Mouse (Mus musculus): ENCODE data around the gene Map4k2. TPM values are rescaled to one million over a fixed set of nuclear protein-coding genes. Genes with fewer than 3 reads are reported as not detected.

Map4k2 gene
- polyA plus RNA-seq, 3 experiments from 2014 or later: 68.4 to 105 (median 88.5) TPM

GRCm38 (mm10) chr19:6318145-6318544 is 22.8 kb upstream of the Map4k2 start:
- no peak for ATAC-seq

GRCm38 (mm10) chr19:6321358-6321757 is 19.6 kb upstream of the Map4k2 start:
- no peak for ATAC-seq

GRCm38 (mm10) chr19:6321786-6322621 is 18.9 kb upstream of the Map4k2 start:
- ATAC-seq: no peak

GRCm38 (mm10) chr19:6324751-6325150 is 16.2 kb upstream of the Map4k2 start:
- ATAC-seq: no peak

- ATAC-seq: no peak
These were observed 9.8 kb upstream of the Map4k2 start for GRCm38 (mm10) chr19:6331178-6331577.

- ATAC-seq: peak; percentile 31
These were observed 9.0 kb upstream of the Map4k2 start for GRCm38 (mm10) chr19:6331719-6332516.

GRCm38 (mm10) chr19:6333761-6334595 is 7.0 kb upstream of the Map4k2 start:
- ATAC-seq: no peak

GRCm38 (mm10) chr19:6334673-6335457 is 6.1 kb upstream of the Map4k2 start, which contains the start of gene Men1:
Gene Men1, plus strand, starts transcription at chr19:6334979.
- ATAC-seq: peak; percentile 91

GRCm38 (mm10) chr19:6335458-6335827 is 5.5 kb upstream of the Map4k2 start:
- no peak for ATAC-seq

GRCm38 (mm10) chr19:6336920-6337319 is 4.0 kb upstream of the Map4k2 start:
- no peak for ATAC-seq

- ATAC-seq: no peak
These were observed 2.8 kb upstream of the Map4k2 start for GRCm38 (mm10) chr19:6338171-6338570.

- no peak for ATAC-seq
These were observed 2.2 kb upstream of the Map4k2 start for GRCm38 (mm10) chr19:6338716-6339115.

GRCm38 (mm10) chr19:6339191-6339590 is 1.7 kb upstream of the Map4k2 start:
- ATAC-seq: no peak

GRCm38 (mm10) chr19:6339890-6340504 is 938 bp upstream of the Map4k2 start:
- peak; percentile 71 for ATAC-seq

- ATAC-seq: no peak
These were observed 630 bp downstream of the Map4k2 start for GRCm38 (mm10) chr19:6341453-6342077.

- no peak for ATAC-seq
These were observed 1.5 kb downstream of the Map4k2 start for GRCm38 (mm10) chr19:6342276-6342933.

- ATAC-seq: no peak
These were observed 2.4 kb downstream of the Map4k2 start for GRCm38 (mm10) chr19:6343066-6343925.

- ATAC-seq: no peak
These were observed 3.1 kb downstream of the Map4k2 start for GRCm38 (mm10) chr19:6343996-6344395.

- no peak for ATAC-seq
These were observed 5.1 kb downstream of the Map4k2 start for GRCm38 (mm10) chr19:6346023-6346422.

Data from inflammation-experienced regulatory T-cells, adult 6 months (primary cell).